Mouse (Mus musculus): ENCODE results near the gene Mxi1. TPM values are rescaled to one million over a fixed set of nuclear protein-coding genes. Genes with fewer than 3 reads are reported as not detected.

The Mxi1 gene
- polyA plus RNA-seq, 1 experiment from 2014 or later = 56.4 TPM

DNA sequence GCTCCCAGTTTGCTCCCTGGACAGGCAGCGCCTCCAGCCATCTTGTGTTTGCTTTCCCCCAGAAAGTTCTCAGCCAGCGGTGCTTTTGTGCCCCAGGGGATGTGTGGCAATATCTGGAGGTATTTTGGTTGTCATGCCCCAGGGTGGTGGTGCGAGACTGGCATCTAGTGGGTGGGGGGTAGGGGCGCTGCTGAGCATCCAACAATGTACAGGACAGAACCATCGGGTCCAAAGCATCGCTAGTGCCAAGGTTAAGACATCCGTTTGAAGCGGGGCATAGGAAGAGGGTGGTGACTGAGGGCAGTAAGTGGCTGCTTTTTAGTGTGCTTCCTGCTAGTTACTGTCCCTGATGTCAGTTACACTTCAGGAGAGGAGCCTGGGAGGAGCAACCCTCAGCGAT, 17.8 kb downstream of the Mxi1 start:
- Histone ChIP-seq H3K36me3 (ENCODE audit: control insufficient read depth, insufficient read depth, low read length) (no peaks in the 10 kb centered on the region), H3K9me3 (ENCODE audit: control insufficient read depth, low read length) (no peaks in the 10 kb centered on the region), H3K4me2 (ENCODE audit: low read depth) (no peak overlapping the region), H3K9ac (ENCODE audit: low read length) (no peak overlapping the region), H3K27ac (ENCODE audit: low read depth, low read length) (no peak overlapping the region), H3K4me3 (ENCODE audit: low read depth, low read length) (no peak overlapping the region), H3K4me1 (ENCODE audit: control insufficient read depth, insufficient read depth, low read length) (peaks cover 11% of the 10 kb centered on the region), H3K27me3 (ENCODE audit: control insufficient read depth, insufficient read depth, low read length) (no peaks in the 10 kb centered on the region)
- DNase-seq (ENCODE audit: low spot score) (no peak), ATAC-seq (ENCODE audit: insufficient read depth, low FRiP score, low TSS enrichment) (no peak)
- WGBS = 71% methylated on average over 9 of the region's 9 CpGs

DNA sequence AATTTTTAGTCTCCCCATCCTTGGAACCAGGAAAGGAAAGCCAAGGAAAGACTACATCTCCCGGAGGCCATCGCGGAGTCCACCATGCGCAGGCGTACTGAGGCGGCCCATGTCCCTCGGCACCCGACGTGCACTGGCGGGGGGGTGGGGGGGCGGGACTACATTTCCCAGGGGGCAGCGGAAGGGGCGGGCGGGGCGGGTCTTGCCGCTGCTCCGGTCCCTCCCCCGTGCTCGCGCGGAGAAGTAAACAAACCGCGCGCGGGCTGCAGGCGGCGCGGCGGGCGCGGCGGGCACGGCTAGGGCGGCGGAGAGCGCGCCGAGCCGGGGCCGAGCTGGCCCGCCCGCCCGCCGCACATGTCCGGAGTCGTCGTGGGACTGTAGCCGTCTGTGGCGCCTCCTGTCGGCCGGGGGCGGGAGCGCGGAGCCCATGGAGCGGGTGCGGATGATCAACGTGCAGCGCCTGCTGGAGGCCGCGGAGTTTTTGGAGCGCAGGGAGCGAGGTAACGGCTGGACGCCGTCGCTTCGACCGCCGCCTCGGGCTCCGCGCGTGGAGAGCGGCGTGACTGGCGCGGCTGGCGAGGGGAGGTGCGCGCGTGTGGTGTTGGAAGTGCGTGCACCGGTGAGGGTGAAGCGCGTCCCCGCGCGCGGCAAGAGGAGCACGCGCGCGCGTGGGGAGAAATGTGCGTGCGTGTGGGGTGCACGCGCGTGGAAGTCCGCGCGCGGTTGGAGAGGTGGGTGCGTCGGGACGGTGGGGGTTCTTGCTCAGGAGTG, 19.1 kb downstream of the Mxi1 start:
- H3K4me3 ChIP-seq (ENCODE audit: low read depth, low read length) = peak overlapping the region; percentile 74
- DNase-seq (ENCODE audit: low spot score) = peak; percentile 89
- H3K4me2 ChIP-seq (ENCODE audit: low read depth) = peak overlapping the region; percentile 99
- H3K27me3 ChIP-seq (ENCODE audit: control insufficient read depth, insufficient read depth, low read length) = no peaks in the 10 kb centered on the region
- H3K36me3 ChIP-seq (ENCODE audit: control insufficient read depth, insufficient read depth, low read length) = no peaks in the 10 kb centered on the region
- no peaks in the 10 kb centered on the region for H3K9me3 ChIP-seq (ENCODE audit: control insufficient read depth, low read length)
- peak; percentile 82 for ATAC-seq (ENCODE audit: insufficient read depth, low FRiP score, low TSS enrichment)
- peaks cover 11% of the 10 kb centered on the region for H3K4me1 ChIP-seq (ENCODE audit: control insufficient read depth, insufficient read depth, low read length)
- H3K9ac ChIP-seq (ENCODE audit: low read length) = peak overlapping the region; percentile 68
- WGBS = under 1% methylated on average over 88 of the region's 106 CpGs
- H3K27ac ChIP-seq (ENCODE audit: low read depth, low read length) = no peak overlapping the region

GRCm38 (mm10) chr19:53329992-53330381, 19.7 kb downstream of the Mxi1 start:
- H3K27ac ChIP-seq (ENCODE audit: low read depth, low read length) = no peak overlapping the region
- H3K9me3 ChIP-seq (ENCODE audit: control insufficient read depth, low read length) = no peaks in the 10 kb centered on the region
- ATAC-seq (ENCODE audit: insufficient read depth, low FRiP score, low TSS enrichment) (peak; percentile 66), DNase-seq (ENCODE audit: low spot score) (peak; percentile 74)
- peak overlapping the region; percentile 68 for H3K9ac ChIP-seq (ENCODE audit: low read length)
- no peaks in the 10 kb centered on the region for H3K27me3 ChIP-seq (ENCODE audit: control insufficient read depth, insufficient read depth, low read length)
- peak overlapping the region; percentile 74 for H3K4me3 ChIP-seq (ENCODE audit: low read depth, low read length)
- WGBS = under 1% methylated on average over 28 of the region's 29 CpGs
- peaks cover 11% of the 10 kb centered on the region for H3K4me1 ChIP-seq (ENCODE audit: control insufficient read depth, insufficient read depth, low read length)
- H3K4me2 ChIP-seq (ENCODE audit: low read depth) = peak overlapping the region; percentile 99
- no peaks in the 10 kb centered on the region for H3K36me3 ChIP-seq (ENCODE audit: control insufficient read depth, insufficient read depth, low read length)

GRCm38 (mm10) chr19:53331882-53332500, 21.7 kb downstream of the Mxi1 start:
- Histone ChIP-seq H3K36me3 (ENCODE audit: control insufficient read depth, insufficient read depth, low read length) (no peaks in the 10 kb centered on the region), H3K9me3 (ENCODE audit: control insufficient read depth, low read length) (no peaks in the 10 kb centered on the region), H3K4me3 (ENCODE audit: low read depth, low read length) (no peak overlapping the region), H3K27me3 (ENCODE audit: control insufficient read depth, insufficient read depth, low read length) (no peaks in the 10 kb centered on the region), H3K27ac (ENCODE audit: low read depth, low read length) (no peak overlapping the region), H3K4me2 (ENCODE audit: low read depth) (no peak overlapping the region), H3K9ac (ENCODE audit: low read length) (no peak overlapping the region), H3K4me1 (ENCODE audit: control insufficient read depth, insufficient read depth, low read length) (peaks cover 4% of the 10 kb centered on the region; the same call in 1 of the 2 replicates)
- DNase-seq (ENCODE audit: low spot score) (no peak), ATAC-seq (ENCODE audit: insufficient read depth, low FRiP score, low TSS enrichment) (no peak)
- WGBS = 95% methylated on average over 21 of the region's 21 CpGs

DNA sequence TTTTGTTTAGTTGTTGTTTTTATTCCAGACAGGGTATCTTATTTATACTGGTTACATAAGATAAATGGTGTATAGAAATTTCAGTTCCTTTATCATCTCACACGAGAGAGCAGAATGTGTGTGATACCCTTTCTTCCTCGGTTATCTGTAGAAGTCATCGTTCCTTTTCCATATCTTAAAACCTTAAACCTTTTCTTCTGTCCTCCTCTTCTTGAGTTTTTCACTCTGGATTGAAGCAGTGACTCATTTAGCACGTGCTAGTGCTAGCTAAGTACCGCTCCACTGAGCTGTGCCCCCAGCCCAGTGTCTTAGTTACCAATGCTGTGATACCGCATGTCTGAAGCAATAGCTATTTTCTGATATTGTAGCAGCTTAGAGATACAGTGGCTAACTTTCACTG, 23.4 kb downstream of the Mxi1 start:
- Histone ChIP-seq H3K4me3 (ENCODE audit: low read depth, low read length) (no peak overlapping the region), H3K4me1 (ENCODE audit: control insufficient read depth, insufficient read depth, low read length) (peaks cover 4% of the 10 kb centered on the region; the same call in 1 of the 2 replicates), H3K4me2 (ENCODE audit: low read depth) (no peak overlapping the region), H3K36me3 (ENCODE audit: control insufficient read depth, insufficient read depth, low read length) (peaks cover 3% of the 10 kb centered on the region; the same call in 1 of the 2 replicates), H3K9me3 (ENCODE audit: control insufficient read depth, low read length) (no peaks in the 10 kb centered on the region), H3K27ac (ENCODE audit: low read depth, low read length) (no peak overlapping the region), H3K27me3 (ENCODE audit: control insufficient read depth, insufficient read depth, low read length) (no peaks in the 10 kb centered on the region), H3K9ac (ENCODE audit: low read length) (no peak overlapping the region)
- DNase-seq (ENCODE audit: low spot score) = no peak
- no peak for ATAC-seq (ENCODE audit: insufficient read depth, low FRiP score, low TSS enrichment)
- WGBS = 96% methylated on average over 6 of the region's 6 CpGs

DNA sequence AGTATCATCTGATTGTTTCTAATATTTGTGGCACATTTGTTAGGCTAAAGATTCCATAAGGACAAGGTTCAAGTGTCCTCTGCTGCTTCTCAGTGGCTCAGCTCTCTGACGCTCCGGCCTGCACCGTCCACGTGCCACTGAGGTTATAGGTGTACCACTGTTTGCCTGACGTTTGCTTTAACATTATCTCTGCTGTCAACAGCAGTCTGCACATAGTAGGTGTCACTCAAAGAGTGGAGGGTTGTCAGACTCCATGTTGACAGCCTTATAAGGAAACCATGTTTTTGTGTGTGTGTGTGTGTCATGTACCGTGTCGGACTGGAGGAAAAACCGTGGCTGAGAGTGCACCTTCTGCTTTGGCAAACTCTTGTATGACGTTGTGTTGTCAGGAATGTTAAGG, 24.9 kb downstream of the Mxi1 start:
- H3K36me3 ChIP-seq (ENCODE audit: control insufficient read depth, insufficient read depth, low read length) = peaks cover 3% of the 10 kb centered on the region; the same call in 1 of the 2 replicates
- 96% methylated on average over 9 of the region's 9 CpGs for WGBS
- no peak for DNase-seq (ENCODE audit: low spot score)

GRCm38 (mm10) chr19:53340423-53340822, 30.1 kb downstream of the Mxi1 start:
- Histone ChIP-seq H3K9me3 (ENCODE audit: control insufficient read depth, low read length) (no peaks in the 10 kb centered on the region), H3K27me3 (ENCODE audit: control insufficient read depth, insufficient read depth, low read length) (no peaks in the 10 kb centered on the region), H3K36me3 (ENCODE audit: control insufficient read depth, insufficient read depth, low read length) (peaks cover 3% of the 10 kb centered on the region; the same call in 1 of the 2 replicates), H3K4me2 (ENCODE audit: low read depth) (no peak overlapping the region), H3K4me3 (ENCODE audit: low read depth, low read length) (no peak overlapping the region), H3K27ac (ENCODE audit: low read depth, low read length) (no peak overlapping the region), H3K9ac (ENCODE audit: low read length) (no peak overlapping the region), H3K4me1 (ENCODE audit: control insufficient read depth, insufficient read depth, low read length) (no peaks in the 10 kb centered on the region)
- ATAC-seq (ENCODE audit: insufficient read depth, low FRiP score, low TSS enrichment) (no peak), DNase-seq (ENCODE audit: low spot score) (no peak)
- 33% methylated on average over 6 of the region's 6 CpGs for WGBS

More for the DNA sequence above, 24.9 kb downstream of the Mxi1 start:
- ATAC-seq (ENCODE audit: insufficient read depth, low FRiP score, low TSS enrichment) = no peak
- no peaks in the 10 kb centered on the region for H3K27me3 ChIP-seq (ENCODE audit: control insufficient read depth, insufficient read depth, low read length)
- H3K4me3 ChIP-seq (ENCODE audit: low read depth, low read length) = no peak overlapping the region
- no peaks in the 10 kb centered on the region for H3K4me1 ChIP-seq (ENCODE audit: control insufficient read depth, insufficient read depth, low read length)
- H3K27ac ChIP-seq (ENCODE audit: low read depth, low read length) = no peak overlapping the region
- no peaks in the 10 kb centered on the region for H3K9me3 ChIP-seq (ENCODE audit: control insufficient read depth, low read length)
- H3K4me2 ChIP-seq (ENCODE audit: low read depth) = no peak overlapping the region
- no peak overlapping the region for H3K9ac ChIP-seq (ENCODE audit: low read length)

DNA sequence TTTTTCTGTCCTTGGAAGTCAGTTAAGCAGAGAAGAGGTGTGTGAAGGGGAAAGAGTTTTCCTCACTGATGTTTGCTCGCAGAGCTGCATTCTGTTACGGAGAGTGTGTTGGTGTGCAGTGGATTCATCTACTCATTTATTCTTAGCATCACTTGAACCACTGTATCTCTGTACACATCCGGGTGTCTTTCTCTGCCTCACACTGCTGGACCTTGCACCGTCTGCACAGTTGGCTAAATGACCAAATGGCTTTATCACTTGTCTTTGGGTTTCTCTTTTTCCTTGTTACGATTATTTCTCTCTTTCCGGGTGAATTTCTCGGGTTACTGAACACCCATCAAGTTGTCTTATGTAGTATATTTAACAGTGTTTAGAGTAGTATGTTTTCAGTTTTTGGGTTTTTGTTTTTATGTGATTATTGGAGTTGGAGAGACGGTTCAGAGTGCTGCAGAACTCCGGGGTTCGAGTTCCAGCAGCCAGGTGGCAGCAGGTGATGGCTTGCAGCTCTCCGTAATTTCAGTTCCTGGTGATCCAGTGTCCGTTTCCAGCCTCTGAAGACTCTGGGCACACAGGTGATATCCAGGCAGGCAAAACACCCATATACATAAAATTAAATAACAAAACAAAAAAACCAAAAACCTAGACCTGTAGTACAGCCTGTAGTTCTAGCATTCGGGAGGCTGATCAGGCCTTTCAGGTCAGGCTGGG, 33.0 kb downstream of the Mxi1 start:
- ATAC-seq (ENCODE audit: insufficient read depth, low FRiP score, low TSS enrichment) (no peak), DNase-seq (ENCODE audit: low spot score) (no peak)
- 89% methylated on average over 13 of the region's 13 CpGs for WGBS
- Histone ChIP-seq H3K4me1 (ENCODE audit: control insufficient read depth, insufficient read depth, low read length) (no peaks in the 10 kb centered on the region; the same call in 1 of the 2 replicates), H3K4me3 (ENCODE audit: low read depth, low read length) (no peak overlapping the region), H3K27ac (ENCODE audit: low read depth, low read length) (no peak overlapping the region; the same call in 1 of the 2 replicates), H3K36me3 (ENCODE audit: control insufficient read depth, insufficient read depth, low read length) (no peaks in the 10 kb centered on the region), H3K9ac (ENCODE audit: low read length) (no peak overlapping the region), H3K4me2 (ENCODE audit: low read depth) (no peak overlapping the region), H3K27me3 (ENCODE audit: control insufficient read depth, insufficient read depth, low read length) (no peaks in the 10 kb centered on the region), H3K9me3 (ENCODE audit: control insufficient read depth, low read length) (no peaks in the 10 kb centered on the region)

All from neural tube, embryonic 11.5 days (tissue).